Mouse (Mus musculus) neural tube, embryonic 14.5 days (tissue): Measurements from ENCODE around the gene Per1. TPM values are rescaled to one million over a fixed set of nuclear protein-coding genes. Genes with fewer than 3 reads are reported as not detected.
A peak's percentile ranks its signal among the peaks of the same experiment; 100 is the strongest.

Experiments
- ATAC-seq: fragments of 200-750 bp; cut with Nextera tagmentation; 2 replicates; pipeline ENCODE4 v1.8.0; 2017; ENCODE audit warnings: low read depth, mild to moderate bottlenecking, moderate TSS enrichment, moderate library complexity
- H3K27ac ChIP-seq: fragments of 300-500 bp; sonication (generic); 2 replicates; pipeline ENCODE4 v1.5.1; 2014; ENCODE audit warnings: low read depth, mild to moderate bottlenecking, control low read depth, low read length, moderate library complexity, mixed read lengths
- H3K27me3 ChIP-seq: fragments of 300-500 bp; sonication (generic); 2 replicates; pipeline ENCODE4 v1.6.1; 2014; ENCODE audit warnings: low read length; ENCODE audit not compliant: control insufficient read depth, insufficient read depth
- H3K36me3 ChIP-seq: fragments of 300-500 bp; sonication (generic); 2 replicates; pipeline ENCODE4 v1.6.1; 2014; ENCODE audit warnings: low read length, mixed read lengths; ENCODE audit not compliant: control insufficient read depth, insufficient read depth
- H3K4me1 ChIP-seq: fragments of 300-500 bp; sonication (generic); 2 replicates; pipeline ENCODE4 v1.6.1; 2014; ENCODE audit warnings: low read length; ENCODE audit not compliant: control insufficient read depth, insufficient read depth
- H3K4me2 ChIP-seq: fragments of 300-500 bp; sonication (generic); 2 replicates; pipeline ENCODE4 v1.6.1; 2014; ENCODE audit warnings: mild to moderate bottlenecking, low read depth, low read length, control low read depth
- H3K4me3 ChIP-seq: fragments of 300-500 bp; sonication (generic); 2 replicates; pipeline ENCODE4 v1.5.1; 2014; ENCODE audit warnings: low read depth, low read length, control low read depth, mixed read lengths
- H3K9ac ChIP-seq: fragments of 300-500 bp; sonication (generic); replicated peaks from 2 replicates; pipeline ENCODE4 v1.6.1; 2014; ENCODE audit warnings: low read depth, mild to moderate bottlenecking, control low read depth, low read length, mixed read lengths
- H3K9me3 ChIP-seq: fragments of 300-500 bp; sonication (generic); 2 replicates; pipeline ENCODE4 v1.6.1; 2016; ENCODE audit warnings: low read length; ENCODE audit not compliant: control insufficient read depth
- WGBS: fragments of 180-500 bp; shearing (Covaris S2); extraction: QIAGEN DNeasy Blood & Tissue Kit; methylation state at CpG from one replicate; pipeline ENCODE4 v1.1.7; 2014; 5-methylcytosine and 5-hydroxymethylcytosine counted together
- polyA plus RNA-seq: library from polyadenylated mRNA; unstranded; fragments of >200 nt; fragmentation: Nextera tagmentation; extraction: Ambion mirVana; gene quantifications from 2 replicates; pipeline ENCODE4 v1.2.1, GENCODE M21; 2014

Gene Per1
- polyA plus RNA-seq, 1 experiment from 2014 or later = 9.4 TPM

DNA sequence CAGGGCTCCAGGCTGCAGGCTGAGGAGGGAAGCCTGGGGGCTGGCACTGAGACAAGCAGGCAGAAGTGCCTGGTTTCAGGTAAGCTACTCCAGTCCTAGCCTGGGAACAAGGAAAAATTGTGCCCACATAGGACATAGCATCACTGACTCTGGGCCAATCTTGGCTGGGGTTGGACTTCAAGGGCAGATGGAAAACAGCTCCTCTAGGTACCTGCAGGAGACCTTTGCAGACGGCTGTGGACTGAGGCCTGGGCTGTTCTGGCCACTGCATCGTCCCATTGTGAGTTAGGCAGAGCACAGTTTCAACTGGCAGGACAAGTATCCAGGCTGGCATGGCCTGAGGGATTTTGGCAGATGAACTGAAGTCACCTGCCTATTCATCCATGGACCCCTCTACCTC is 10.8 kb downstream of the Per1 start:
- Histone ChIP-seq H3K9ac (no peak overlapping the region), H3K27me3 (no peaks in the 10 kb centered on the region), H3K9me3 (no peaks in the 10 kb centered on the region), H3K4me3 (no peak overlapping the region), H3K4me1 (no peaks in the 10 kb centered on the region), H3K27ac (no peak overlapping the region), H3K36me3 (peaks cover 69% of the 10 kb centered on the region), H3K4me2 (no peak overlapping the region)
- WGBS = 89% methylated on average over 2 of the region's 2 CpGs
- ATAC-seq = no peak

DNA sequence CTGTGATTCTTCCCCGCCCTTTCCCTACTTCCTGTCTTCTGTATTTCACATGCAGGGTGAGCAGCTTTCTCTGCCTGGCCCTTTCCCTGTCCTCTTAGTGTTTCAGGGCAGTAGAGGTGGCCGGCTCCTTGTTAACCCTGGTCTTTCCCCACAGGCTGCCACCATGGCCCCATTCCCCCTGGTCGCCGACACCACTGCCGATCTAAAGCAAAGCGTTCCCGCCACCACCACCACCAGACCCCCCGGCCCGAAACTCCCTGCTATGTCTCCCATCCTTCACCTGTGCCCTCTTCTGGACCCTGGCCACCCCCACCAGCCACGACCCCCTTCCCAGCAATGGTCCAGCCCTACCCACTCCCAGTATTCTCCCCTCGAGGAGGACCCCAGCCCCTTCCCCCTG is 11.3 kb downstream of the Per1 start:
- WGBS = 92% methylated on average over 11 of the region's 11 CpGs
- ATAC-seq = no peak

DNA sequence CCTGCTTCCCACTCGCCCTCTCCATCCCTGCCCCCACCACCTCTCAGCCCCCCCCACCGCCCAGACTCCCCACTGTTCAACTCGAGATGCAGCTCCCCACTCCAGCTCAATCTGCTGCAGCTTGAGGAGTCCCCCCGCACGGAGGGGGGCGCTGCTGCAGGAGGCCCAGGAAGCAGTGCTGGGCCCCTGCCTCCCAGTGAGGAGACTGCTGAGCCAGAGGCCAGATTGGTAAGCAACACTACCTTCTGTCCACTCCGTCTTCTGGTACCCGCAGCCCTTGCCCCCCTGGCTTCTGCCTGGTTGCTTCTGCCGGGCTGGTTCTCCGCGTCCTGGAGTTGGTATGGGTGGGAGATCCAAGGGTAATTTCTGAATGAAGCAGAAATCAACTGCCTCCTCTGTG is 11.8 kb downstream of the Per1 start:
- Histone ChIP-seq H3K27me3 (no peaks in the 10 kb centered on the region), H3K4me3 (no peak overlapping the region), H3K9me3 (no peaks in the 10 kb centered on the region), H3K36me3 (peaks cover 61% of the 10 kb centered on the region), H3K4me2 (no peak overlapping the region), H3K4me1 (no peaks in the 10 kb centered on the region), H3K27ac (no peak overlapping the region), H3K9ac (no peak overlapping the region)
- ATAC-seq = no peak
- 88% methylated on average over 11 of the region's 11 CpGs for WGBS

More for the DNA sequence above, 11.3 kb downstream of the Per1 start:
- Histone ChIP-seq H3K4me1 (no peaks in the 10 kb centered on the region), H3K4me2 (no peak overlapping the region), H3K36me3 (peaks cover 64% of the 10 kb centered on the region), H3K4me3 (no peak overlapping the region), H3K27me3 (no peaks in the 10 kb centered on the region), H3K9me3 (no peaks in the 10 kb centered on the region), H3K27ac (no peak overlapping the region), H3K9ac (no peak overlapping the region)

DNA sequence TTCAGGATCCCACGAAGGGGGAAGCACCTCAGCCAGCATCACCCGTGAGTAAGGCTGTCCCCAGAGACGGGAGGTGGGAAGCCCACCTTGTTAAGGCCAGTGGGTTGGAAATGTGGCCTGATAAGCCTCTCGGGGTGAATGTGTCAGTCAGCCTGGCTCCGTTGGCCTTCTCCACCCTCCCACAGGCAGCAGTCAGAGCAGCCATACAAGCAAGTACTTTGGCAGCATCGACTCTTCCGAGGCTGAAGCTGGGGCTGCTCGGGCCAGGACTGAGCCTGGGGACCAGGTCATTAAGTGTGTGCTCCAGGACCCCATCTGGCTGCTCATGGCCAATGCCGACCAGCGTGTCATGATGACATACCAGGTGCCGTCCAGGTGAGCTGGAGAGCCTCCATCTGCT is 12.7 kb downstream of the Per1 start:
- ATAC-seq = no peak
- H3K27ac ChIP-seq = no peak overlapping the region
- no peak overlapping the region for H3K4me2 ChIP-seq
- peaks cover 54% of the 10 kb centered on the region for H3K36me3 ChIP-seq
- H3K4me1 ChIP-seq = no peaks in the 10 kb centered on the region
- over 99% methylated on average over 11 of the region's 11 CpGs for WGBS
- no peaks in the 10 kb centered on the region for H3K9me3 ChIP-seq
- H3K4me3 ChIP-seq = no peak overlapping the region
- no peaks in the 10 kb centered on the region for H3K27me3 ChIP-seq
- H3K9ac ChIP-seq = no peak overlapping the region

DNA sequence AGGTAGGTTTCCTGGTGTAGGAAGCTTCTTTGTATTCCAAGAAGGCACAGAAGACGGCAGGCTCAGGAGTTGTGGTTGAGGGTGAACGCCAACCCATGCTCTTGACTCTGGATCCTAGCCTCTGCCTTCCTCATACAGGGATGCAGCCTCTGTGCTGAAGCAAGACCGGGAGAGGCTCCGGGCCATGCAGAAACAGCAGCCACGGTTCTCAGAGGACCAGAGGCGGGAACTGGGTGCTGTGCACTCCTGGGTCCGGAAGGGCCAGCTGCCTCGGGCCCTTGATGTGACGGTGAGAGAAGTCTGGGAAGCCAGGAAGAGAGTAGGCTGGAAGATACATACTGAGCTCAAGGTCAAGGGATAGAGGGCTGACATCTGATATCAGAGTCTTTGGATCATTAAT is 13.2 kb downstream of the Per1 start:
- Histone ChIP-seq H3K4me3 (no peak overlapping the region), H3K4me2 (no peak overlapping the region), H3K4me1 (no peaks in the 10 kb centered on the region), H3K36me3 (peaks cover 49% of the 10 kb centered on the region), H3K9ac (no peak overlapping the region), H3K27me3 (no peaks in the 10 kb centered on the region), H3K27ac (no peak overlapping the region), H3K9me3 (no peaks in the 10 kb centered on the region)
- no peak for ATAC-seq
- 94% methylated on average over 9 of the region's 9 CpGs for WGBS

DNA sequence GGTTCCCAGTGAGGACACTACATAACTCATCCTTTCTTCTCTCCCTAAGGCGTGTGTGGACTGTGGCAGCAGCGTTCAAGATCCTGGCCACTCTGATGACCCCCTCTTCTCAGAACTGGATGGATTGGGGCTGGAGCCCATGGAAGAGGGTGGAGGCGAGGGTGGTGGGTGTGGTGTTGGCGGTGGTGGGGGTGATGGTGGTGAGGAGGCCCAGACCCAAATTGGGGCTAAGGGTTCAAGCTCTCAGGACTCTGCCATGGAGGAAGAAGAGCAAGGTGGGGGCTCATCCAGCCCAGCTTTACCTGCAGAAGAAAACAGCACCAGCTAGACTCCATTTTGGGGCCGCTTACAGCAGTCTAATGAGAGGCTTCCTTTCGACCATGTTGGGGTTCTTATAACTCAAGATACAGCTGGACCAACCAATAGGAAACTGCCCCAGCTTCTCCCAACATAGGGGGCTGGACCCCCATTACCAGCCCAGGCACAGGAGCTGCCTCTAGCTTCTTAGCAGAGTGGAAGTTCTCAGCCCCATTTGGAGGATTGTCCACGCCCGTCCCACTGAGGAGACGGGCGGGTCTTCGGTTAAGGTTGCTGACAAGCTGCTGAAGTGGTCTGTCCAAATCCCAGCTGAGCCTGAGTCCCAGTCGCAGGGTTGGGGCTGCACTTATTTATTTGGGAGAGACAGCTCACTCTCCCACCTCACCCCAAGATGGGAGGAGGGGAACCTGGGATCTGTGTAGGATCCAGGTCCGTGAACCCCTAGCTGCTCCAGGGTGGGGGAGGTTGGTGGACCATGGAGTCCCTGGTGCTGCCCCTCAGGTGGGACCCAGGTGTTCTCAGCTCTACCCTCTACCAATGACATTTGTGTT is 14.2 kb downstream of the Per1 start:
- Histone ChIP-seq H3K27ac (no peak overlapping the region), H3K9ac (no peak overlapping the region), H3K4me3 (no peak overlapping the region), H3K36me3 (peaks cover 39% of the 10 kb centered on the region), H3K27me3 (no peaks in the 10 kb centered on the region), H3K9me3 (no peaks in the 10 kb centered on the region), H3K4me1 (no peaks in the 10 kb centered on the region), H3K4me2 (no peak overlapping the region)
- 86% methylated on average over 13 of the region's 13 CpGs for WGBS
- peak; percentile 50 for ATAC-seq

DNA sequence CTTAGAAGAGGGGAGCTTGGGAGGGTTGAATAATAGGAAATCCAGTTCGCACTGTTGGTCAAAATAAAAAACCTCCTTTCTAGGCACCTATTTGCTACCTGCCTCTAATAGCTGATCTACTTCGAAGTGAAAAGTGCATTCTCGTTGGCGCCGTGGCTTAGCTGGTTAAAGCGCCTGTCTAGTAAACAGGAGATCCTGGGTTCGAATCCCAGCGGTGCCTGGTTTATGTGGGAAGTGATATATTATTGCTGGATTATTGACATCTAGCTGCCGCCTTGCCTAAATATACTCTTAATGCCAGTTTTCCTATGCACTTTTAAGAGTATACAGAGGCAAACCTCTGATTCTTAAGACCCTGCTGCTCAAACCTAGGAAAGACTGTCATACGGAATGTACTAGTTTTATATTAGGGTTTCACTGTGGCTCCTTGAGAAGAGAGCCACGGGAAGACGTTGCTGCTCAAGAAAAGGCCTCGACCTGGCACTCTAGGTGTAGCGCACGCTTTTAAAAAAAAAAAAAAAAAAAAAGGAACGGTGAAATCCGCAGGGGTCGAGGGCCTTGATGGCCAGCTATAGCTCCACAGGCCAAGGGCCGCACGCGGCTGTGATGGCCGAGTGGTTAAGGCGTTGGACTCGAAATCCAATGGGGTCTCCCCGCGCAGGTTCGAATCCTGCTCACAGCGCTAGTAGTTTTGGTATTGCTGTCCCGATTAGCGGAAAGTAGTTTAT is 15.5 kb downstream of the Per1 start:
- H3K27me3 ChIP-seq = no peaks in the 10 kb centered on the region
- H3K9ac ChIP-seq = no peak overlapping the region
- H3K27ac ChIP-seq = no peak overlapping the region; the same call in 1 of the 2 replicates
- WGBS = under 1% methylated on average over 30 of the region's 30 CpGs
- H3K9me3 ChIP-seq = no peaks in the 10 kb centered on the region
- ATAC-seq = peak; percentile 74; the same call in 1 of the 2 replicates
- H3K36me3 ChIP-seq = peaks cover 31% of the 10 kb centered on the region
- H3K4me1 ChIP-seq = no peaks in the 10 kb centered on the region
- H3K4me3 ChIP-seq = peak overlapping the region; percentile 37
- peak overlapping the region; percentile 49 for H3K4me2 ChIP-seq

DNA sequence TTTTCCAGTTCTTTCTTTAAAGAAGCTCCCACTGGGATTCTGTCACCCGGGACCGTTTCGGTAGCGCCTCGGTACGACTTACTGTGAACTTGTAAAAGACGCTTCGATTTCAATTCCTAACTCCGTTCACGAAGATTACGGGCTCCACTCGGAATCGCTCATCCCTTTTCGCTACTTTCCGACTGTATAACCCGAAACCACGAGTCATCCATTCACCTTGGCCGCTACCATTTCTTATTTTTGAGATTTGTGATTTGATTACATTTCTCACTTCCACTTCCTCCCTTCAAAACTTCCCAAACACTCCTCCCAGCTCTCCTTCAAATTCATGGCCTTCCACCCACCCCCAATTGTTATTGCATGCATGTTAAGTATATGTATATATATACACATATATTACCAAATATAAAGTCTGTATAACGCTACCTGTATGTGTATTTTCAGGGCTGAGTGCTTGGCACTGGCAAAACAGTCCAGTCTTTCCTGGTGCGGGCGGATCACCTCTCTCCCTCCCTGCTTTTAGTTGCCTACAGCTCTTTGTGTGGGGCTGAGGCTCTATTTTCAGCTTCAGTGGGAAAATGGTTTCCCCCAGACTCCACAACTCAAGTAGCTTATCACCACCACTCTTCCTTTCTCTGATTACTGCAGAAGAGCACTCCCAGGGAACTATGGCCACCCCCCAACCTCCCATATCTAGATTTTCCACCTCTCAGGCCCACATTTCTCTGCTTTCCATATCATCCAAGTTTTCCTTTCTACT is 16.2 kb downstream of the Per1 start:
- Histone ChIP-seq H3K36me3 (peaks cover 23% of the 10 kb centered on the region), H3K4me1 (no peaks in the 10 kb centered on the region), H3K27me3 (no peaks in the 10 kb centered on the region), H3K9me3 (no peaks in the 10 kb centered on the region), H3K27ac (no peak overlapping the region), H3K4me2 (peak overlapping the region; percentile 49), H3K4me3 (peak overlapping the region; percentile 37), H3K9ac (no peak overlapping the region)
- 7% methylated on average over 21 of the region's 21 CpGs for WGBS
- no peak for ATAC-seq
